Mouse (Mus musculus): Measurements from ENCODE around the gene Adgre5. TPM values are rescaled to one million over a fixed set of nuclear protein-coding genes. Genes with fewer than 3 reads are reported as not detected.

Adgre5 gene
- total RNA-seq, 2 experiments from 2014 or later, result 39.5 to 52.7 TPM

- DNase-seq, result peak; percentile 53 to 70
- intact Hi-C loops (cut with DNase I), result loop anchor here (1.0 kb wide), 1 partner anchor 18 kb away; the partner anchor contains the start of gene Ddx39
These were observed 43.5 kb downstream of the Adgre5 start for GRCm38 (mm10) chr8:83697374-83698220.

- DNase-seq, result peak; percentile 28 to 29
These were observed 45.6 kb downstream of the Adgre5 start for GRCm38 (mm10) chr8:83695351-83696106.

GRCm38 (mm10) chr8:83694369-83695160, 46.6 kb downstream of the Adgre5 start:
- no peak for DNase-seq
- intact Hi-C loops (cut with DNase I), result no loop called here

More at GRCm38 (mm10) chr8:83695351-83696106, 45.6 kb downstream of the Adgre5 start:
- intact Hi-C loops (cut with DNase I), result no loop called here

- DNase-seq, result peak; percentile 36 to 39
These were observed 47.4 kb downstream of the Adgre5 start for GRCm38 (mm10) chr8:83693609-83694236.

GRCm38 (mm10) chr8:83689264-83689663, 51.9 kb downstream of the Adgre5 start:
- DNase-seq, result no peak
- intact Hi-C loops (cut with DNase I), result no loop called here

More at GRCm38 (mm10) chr8:83693609-83694236, 47.4 kb downstream of the Adgre5 start:
- intact Hi-C loops (cut with DNase I), result no loop called here

GRCm38 (mm10) chr8:83684517-83684916, 56.6 kb downstream of the Adgre5 start:
- no peak for DNase-seq
- intact Hi-C loops (cut with DNase I), result no loop called here

GRCm38 (mm10) chr8:83681099-83681498, 60.0 kb downstream of the Adgre5 start:
- no peak for DNase-seq
- intact Hi-C loops (cut with DNase I), result no loop called here

- intact Hi-C loops (cut with DNase I), result no loop called here
- DNase-seq, result no peak
These were observed 60.5 kb downstream of the Adgre5 start for GRCm38 (mm10) chr8:83680603-83681002.

GRCm38 (mm10) chr8:83679866-83680265, 61.3 kb downstream of the Adgre5 start:
- intact Hi-C loops (cut with DNase I), result no loop called here
- no peak for DNase-seq

GRCm38 (mm10) chr8:83674497-83674896, 66.6 kb downstream of the Adgre5 start:
- intact Hi-C loops (cut with DNase I), result no loop called here
- DNase-seq, result no peak

Small RNA genes lying within 50 kb of the gene (microRNA-seq; reads per million reads assigned to microRNA genes)
- 0 reads per million in 2 experiments for gene Mir1668 (ENCODE audit: borderline number of aligned reads in 2 of 2)

Other genes with a start within 250 kb of the Adgre5 start
- gene Olfr370, start 205.5 kb downstream of the Adgre5 start, total RNA-seq (2021), result not detected
- gene Ndufb7, start 174.7 kb downstream of the Adgre5 start, total RNA-seq (2021), result 100 to 1,000 TPM; 712 to 745 TPM
- 100 to 1,000 TPM; 431 to 554 TPM for gene Tecr, start 133.4 kb downstream of the Adgre5 start, total RNA-seq (2021)
- 10 to 100 TPM; 10.7 to 16.0 TPM for gene Dnajb1, start 133.1 kb downstream of the Adgre5 start, total RNA-seq (2021)
- 10 to 100 TPM; 25.2 to 28.3 TPM for gene Gipc1, start 88.6 kb downstream of the Adgre5 start, total RNA-seq (2021)
- under 1 TPM; 0.27 to 0.75 TPM for gene Ptger1, start 74.6 kb downstream of the Adgre5 start, total RNA-seq (2021)
- gene Pkn1, start 42.1 kb downstream of the Adgre5 start, total RNA-seq (2021), result 10 to 100 TPM; 53.7 to 62.4 TPM
- 10 to 100 TPM; 15.8 to 17.2 TPM for gene Ddx39, start 26.1 kb downstream of the Adgre5 start, total RNA-seq (2021)
- gene Adgrl1, start 158.8 kb upstream of the Adgre5 start, total RNA-seq (2021), result 10 to 100 TPM; 13.9 to 15.0 TPM
- under 1 TPM; 0.92 to 0.95 TPM for gene Gm10644, start 213.9 kb upstream of the Adgre5 start, total RNA-seq (2021)
- 1 to 10 TPM; 1.2 to 2.4 TPM for gene Asf1b, start 214.2 kb upstream of the Adgre5 start, total RNA-seq (2021)
- gene Prkaca, start 231.7 kb upstream of the Adgre5 start, total RNA-seq (2021), result 100 to 1,000 TPM; 336 to 360 TPM

All from heart, postnatal 36 days (tissue).